Mouse (Mus musculus): Measurements from ENCODE around the gene Fam171a2.

The Fam171a2 gene

DNA sequence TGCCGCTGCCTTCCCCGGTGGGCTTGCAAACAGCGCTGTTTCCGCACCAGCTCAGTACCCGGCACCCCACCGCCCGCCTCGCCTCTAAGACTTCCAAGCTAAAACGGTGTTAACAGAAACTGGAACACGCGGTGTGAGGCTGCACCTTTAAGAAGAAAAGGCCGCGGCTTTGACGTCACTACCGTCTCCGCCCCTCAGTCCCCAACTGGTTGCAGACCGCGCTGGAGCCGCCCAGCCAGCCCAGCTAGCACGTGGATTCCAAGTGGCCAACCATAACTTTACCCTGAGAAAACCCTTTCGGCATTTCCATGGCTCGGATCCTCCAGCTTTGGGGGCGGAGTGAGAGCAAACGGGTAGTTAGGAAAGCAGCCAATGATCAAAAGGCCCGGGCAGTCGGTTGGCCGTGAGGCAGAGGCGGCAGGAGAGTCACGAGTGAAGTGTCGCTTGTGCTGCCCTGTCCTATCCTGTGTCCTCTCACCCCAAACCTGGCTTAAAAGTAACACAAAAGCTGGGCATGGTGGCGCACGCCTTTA is 39.1 kb downstream of the Fam171a2 start:
- peak; percentile 90 to 94 for DNase-seq

DNA sequence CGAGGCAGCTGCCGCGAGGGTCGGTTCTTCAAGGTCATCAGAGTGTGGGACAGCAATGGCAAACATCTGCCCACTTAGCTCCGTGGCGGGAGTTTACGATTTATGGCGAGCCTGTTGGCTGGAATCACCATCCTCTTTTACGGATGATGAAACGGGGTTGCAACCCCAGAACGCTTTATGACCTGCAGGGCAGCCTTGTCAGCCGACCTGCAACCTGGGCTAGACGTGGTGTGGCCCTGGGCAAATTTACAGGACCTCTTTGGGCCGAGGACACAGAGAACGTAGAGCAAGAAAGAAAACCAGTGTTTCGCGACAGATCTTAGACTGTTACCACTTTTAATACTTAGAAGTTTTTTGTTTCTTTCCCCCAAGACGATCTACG is 39.7 kb downstream of the Fam171a2 start, which contains the start of gene Slc25a39:
Slc25a39 (minus strand) TSS at position 113 of the 382 bp plus-strand sequence.
- no peak for DNase-seq

DNA sequence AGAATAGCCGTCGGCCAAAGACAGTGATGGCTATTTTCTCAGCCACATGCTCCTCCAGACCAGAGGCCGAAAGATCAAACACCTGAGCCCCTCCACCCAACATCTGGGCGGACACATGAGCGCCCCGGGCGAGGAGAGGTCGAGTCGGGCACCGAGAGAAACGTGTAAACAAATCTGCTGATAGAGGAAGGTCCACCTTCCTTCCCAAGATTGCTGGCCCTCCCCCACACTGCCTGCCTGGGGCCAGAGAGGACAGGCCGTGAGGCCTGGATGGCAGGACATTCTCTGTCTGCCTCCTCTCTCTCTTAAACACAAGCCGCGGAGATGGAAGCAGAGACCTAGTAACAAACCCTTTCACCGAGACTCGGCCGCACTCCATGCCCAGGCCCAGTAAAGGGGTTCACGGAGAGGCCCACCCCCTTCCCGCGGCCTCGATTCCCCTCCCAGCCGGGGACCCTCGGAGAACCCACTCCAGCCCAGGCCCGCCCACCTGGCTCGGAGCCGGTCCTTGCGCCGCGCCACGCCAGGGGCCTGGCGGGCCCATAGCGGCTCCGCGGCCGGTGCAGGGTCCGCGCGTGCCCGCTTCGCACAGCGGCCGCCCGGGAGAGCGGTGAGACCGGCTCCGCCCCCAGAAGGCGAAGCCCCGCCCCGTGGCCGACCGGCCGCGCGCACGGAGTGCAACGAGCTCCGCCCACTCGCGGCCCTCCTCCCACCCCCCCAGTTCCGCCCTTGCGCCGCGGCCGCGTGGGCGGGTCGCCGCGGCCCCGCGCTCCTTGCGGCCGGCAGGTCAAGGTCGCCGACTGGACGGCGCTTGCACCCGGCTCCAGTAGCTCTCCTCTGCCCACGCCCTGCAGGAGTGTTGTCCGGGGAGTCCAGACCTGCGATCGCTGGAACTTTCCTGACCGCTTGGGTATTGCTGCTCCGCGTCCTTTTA is 40.3 kb downstream of the Fam171a2 start:
- DNase-seq: peak; percentile 92 to 93

DNA sequence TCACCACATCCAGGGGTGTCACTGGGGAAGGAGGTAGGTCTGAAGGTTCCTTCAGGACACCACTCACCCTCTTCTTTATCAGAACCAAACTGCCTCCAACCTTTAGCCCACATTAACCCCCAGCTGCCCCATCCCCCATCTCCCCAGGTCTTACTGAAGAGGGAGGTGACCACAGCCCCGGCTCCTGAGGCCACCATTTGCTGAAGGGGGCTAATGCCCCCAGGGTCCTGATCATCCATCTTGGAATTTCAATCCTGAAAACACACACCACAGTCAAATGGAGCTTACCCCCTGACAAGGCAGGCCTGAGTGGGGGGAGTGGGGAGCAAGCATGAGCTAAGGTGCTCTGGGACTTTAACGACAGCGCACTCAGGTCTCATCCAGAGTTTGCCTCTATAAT is 41.1 kb downstream of the Fam171a2 start:
- DNase-seq: peak in 1 of 2 experiments; percentile 18

DNA sequence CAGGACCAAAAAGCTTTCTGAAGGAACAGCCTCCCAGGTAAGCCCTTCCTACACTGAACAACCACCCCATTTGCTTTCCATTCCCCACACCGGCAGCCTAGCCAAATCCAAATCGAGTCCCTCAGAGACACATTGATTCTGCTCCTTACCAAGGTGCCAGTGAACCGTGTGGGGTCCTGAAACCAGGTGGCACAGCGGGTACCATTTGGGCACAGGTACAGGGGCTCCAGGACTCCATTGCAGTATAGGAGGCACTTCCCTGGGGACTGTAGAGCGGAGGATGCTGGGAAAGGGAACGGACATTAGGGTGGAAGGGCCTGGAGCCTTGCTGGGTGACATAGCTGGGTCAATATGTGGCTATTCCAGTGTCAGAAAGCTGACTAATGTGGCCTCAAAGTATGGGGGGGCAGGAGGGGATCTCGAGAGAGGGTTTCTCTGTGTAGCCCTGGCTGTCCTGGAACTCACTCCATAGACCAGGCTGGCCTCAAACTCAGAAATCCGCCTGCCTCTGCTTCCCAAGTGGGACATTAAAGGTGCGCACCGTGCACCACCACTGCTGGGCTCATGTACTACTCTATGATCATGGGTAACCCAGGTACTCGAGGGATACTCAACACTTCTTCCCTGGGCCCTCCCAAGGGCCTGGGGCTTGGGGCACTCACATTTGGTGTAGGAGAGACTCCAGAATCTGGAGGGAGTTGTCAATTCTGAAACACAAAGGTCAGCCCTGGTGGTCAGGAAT is 41.8 kb downstream of the Fam171a2 start:
- DNase-seq: no peak

DNA sequence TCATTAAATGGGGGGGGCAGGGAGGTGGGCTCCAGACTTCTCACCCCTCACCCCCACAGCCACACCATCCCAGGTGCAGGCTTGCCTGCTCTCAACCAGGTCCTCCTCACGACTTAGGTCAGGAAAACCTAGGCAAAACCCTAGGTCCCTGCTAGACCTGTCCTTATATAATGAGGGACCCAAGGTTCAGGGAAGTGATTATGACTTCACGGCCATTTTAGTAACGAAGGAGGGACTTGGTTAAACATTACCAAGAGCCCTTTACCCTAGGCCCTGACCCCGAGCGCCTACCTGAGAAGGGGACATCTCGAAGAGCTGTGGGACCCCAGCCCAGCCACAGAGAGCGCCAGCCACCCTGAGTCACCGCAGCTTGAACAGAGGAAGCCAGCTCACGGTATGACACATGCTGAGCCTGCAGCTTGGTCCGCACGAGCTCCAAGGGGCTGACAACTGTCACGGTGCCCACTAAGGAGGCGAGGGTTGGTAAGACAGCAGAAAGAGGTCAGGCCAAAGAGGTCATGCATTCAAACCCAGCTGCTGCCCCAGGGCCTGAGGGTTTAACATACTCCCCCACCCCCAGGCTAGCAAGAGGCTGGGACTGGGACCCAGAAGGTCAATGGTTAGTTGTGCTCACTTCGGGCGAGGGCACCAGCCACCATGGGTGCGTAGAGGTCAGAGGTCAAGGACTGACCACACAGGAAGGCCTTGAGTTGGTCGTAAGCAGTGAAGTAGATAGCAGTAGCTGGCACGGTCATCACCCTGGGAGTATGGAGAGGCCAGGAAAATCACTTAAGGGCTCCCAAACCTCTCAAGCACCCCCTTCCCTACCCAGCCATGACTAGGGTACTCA is 43.1 kb downstream of the Fam171a2 start:
- DNase-seq: no peak

DNA sequence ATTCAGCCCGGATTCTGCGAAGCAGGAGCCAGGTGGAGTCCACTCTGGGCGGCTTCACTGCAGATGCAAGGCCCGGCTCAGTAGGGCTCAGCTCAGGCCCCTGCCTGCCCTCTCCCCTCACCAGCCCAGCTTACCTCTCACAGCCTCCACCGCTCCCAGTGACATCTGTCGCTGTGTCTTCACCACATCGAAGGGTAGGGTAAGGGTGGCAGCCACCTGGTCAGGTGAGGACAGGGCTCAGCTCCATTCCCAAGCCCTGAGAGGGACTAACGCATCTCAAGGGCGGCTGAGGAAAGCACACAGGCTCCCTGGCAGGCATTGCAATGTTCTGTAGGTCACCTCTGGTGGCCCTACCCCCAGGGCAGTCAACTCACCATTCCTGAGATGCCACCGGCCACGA is 43.8 kb downstream of the Fam171a2 start:
- DNase-seq: no peak

DNA sequence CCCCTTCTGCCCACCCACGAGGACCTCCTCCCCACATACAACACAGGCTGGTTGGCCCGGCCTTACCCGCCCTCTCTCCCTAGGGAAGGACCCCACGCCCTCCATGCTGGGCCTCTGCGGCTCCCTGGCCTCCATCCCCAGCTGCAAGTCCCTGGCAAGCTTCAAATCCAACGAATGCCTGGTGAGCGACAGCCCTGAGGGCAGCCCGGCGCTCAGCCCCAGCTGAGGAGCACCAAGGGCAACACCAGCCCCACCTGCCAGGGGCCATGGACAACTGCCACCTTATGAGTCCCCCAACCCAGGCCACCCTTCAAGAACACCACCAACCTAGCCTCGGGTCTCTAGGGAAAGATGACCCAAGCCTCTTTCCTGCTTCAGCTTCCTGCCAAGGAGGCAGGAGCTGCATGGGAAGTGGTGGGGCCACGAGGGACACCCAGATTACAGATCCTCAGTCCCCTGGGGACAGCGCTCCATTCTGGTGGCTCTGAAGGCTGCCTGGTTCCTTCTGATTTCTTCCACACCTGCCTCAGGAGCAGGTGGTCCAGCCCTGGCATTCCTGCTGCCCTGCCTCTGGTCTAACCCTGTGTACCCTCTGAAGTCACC is 45.5 kb downstream of the Fam171a2 start:
- DNase-seq: no peak

DNA sequence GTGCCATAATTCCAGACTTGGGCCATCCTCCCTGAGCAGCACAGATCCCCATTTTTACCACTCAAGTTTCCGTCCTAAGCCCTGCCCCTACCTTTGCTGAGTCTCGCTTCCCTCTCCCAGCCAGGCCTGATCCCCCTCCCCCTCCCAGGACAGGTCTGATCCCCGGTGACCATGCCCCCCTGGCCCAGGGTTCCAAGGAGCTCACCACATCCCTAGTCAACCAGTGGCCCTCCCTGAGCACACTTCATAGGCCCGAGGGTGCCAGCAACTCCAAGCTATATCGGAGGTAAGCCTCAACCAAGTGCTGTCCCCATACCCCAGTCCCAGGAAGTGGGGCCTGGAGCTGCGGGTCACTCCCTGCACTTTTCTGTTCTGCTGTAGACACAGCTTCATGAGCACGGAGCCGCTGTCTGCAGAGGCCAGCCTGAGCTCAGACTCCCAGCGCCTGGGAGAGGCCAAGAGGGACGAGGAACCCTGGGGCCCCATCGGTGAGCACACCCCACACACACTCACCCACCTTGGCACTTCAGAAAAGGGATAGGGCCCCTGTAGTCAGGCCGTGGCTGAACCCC is 46.9 kb downstream of the Fam171a2 start:
- DNase-seq: no peak

DNA sequence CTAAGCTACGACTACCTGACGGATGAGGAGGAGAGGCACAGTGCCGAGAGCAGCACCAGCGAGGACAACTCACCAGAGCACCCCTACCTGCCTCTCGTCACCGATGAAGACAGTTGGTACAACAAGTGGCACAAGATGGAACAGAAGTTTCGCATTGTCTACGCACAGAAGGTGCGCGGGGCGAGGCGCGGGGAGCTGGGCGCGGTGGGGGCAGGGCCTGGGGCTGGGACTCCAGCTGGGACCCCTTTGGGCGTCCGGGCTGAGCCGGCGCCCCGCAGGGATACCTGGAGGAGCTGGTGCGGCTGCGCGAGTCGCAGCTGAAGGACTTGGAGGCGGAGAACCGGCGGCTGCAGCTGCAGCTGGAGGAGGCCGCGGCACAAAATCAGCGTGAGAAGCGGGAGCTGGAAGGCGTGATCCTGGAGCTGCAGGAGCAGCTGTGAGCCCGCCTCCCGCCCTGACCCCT is 47.8 kb downstream of the Fam171a2 start:
- DNase-seq: no peak

DNA sequence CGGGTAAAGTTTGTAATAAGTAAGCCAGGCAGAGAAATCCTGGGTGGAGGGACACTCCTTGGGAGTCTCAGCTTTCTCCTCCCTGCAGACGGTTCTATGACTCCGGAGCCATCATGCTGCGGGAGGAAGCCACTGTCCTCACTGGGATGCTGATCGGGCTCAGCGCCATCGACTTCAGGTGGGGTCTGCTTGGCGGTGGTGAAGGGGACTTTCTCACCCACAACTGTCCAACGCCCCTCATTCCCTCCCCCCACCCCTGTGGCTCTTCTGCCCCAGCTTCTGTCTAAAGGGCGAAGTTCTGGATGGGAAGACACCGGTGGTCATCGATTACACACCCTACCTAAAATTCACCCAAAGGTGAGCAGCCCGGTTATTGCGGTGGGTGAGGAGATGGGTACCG is 48.4 kb downstream of the Fam171a2 start:
- DNase-seq: no peak

DNA sequence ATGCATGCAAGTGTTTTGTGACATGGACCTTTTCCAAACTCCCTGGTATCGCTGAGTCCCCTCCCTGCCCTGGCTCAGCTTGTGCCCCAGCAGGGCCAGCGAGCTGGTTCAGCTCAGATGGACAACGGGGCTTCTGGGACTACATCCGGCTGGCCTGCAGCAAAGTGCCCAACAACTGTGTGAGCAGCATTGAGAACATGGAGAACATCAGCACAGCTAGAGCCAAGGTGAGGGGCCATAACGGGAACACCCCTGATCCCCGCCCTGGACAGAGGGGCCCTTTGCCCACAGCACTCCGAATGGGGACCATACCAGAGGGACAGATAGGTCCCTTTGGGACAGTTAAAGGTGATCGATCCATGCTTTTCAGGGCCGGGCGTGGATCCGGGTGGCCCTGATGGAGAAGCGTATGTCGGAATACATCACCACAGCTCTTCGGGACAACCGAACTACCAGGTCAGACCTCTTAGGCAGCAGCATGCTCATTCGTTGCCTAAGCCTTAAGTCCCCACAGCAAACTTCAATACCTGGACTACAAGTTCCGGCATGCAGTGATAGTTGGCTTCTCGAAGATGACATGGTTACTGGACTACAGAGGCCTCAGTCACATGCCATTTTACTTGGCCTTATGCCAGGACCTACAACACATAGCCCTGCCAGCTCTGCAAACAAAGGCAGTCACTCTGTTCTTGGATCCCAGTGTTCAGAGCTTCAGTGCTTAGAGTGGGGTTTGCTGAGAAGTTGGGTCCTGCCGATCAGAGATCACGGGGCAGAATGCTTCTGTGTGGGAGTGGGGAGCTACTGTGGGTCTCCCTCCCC is 49.3 kb downstream of the Fam171a2 start:
- no peak for DNase-seq

DNA sequence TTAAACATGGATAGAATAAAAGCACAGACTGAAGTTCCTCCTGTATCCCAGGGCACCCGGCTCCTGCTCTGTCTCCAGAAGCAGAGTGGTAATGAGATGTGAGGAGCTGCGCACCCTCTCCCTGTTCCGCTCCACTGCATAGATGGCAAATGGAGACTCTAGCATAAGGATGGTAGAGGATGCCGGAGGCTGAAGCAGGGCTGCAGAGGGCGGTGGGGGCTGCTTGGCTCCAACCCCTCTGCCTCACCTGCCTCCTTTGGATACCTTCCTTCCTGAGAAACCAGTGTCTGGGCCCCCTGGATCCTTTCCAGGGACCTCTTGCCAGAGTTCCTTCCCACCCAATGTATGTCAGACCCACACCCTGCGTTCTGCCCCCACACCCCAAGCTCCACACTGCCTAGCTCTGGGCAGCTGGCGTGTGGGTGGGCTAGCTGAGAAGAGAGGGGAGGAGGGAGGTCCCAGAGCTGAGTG is 50.8 kb downstream of the Fam171a2 start:
- DNase-seq: no peak

DNA sequence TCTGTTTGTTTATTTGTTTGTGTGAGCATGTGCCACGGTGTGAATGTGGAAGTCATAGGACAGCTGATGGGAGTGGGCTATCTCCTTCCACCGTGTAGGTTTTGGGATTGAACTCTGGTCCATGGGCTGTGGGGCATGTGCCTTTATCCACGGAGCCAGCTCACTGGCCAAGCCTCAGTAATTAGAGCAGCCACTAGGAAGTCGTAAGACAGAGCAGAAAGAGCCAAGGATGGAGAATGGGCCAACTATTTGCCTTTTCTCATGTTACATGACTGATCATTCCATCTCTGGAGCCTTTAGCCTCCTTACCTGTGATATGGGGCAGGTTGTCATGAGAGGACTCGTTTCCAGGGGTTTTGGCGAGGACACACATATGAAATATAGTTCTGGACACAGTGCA is 51.2 kb downstream of the Fam171a2 start:
- no peak for DNase-seq

DNA sequence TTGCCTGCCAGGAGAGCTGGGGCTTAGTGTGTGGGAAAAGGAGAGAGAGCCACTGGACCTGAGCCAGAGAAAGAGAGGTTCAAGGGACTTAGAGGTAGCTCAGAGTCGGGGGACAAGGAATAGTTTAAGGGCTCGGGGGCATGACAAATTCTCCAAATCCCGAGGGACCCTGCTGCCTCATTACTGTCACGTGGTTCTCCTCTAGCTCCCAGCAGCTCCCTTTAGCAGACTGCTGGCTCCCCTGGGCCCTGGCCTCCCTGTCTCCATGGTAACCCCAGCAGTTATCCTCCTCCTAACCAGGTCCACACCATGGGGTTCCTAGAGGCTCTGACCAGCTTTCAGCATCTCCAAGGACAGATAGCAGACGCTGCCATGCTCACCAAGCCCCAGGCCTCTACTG is 52.2 kb downstream of the Fam171a2 start:
- DNase-seq: no peak

DNA sequence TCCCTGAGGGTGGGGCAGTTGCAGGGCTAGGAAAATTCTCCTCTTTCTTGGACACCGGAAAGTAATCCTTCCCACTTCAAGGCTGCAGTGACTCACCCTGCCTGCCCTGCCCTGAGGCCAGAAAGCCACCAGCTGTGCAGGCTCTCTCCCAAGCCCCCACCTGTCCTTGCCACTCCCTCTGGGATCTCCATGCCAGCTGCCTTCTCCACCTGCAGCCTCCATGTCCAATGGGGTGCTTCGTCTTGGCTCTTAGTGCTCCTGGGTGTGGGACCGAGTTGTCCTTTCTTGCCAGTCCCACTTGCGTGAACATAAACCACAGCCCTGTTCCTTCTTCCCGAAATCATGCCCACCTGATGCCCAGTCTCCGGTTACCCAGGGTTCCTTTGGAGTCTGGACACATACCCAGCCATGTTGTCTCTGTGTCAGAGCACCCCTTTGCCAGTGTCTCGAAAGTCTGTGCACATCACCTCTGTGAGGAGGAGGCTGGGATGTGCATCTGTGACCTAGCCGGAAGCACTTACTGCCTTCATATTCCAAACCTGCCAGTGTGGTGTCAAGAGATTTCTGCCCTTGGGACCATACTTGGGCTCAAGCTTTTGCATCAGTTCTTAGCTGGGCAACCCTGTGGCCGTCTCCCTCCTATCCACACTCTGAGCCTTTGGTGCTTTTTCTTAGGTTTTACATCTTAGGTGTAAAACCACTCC is 52.9 kb downstream of the Fam171a2 start:
- DNase-seq: no peak

DNA sequence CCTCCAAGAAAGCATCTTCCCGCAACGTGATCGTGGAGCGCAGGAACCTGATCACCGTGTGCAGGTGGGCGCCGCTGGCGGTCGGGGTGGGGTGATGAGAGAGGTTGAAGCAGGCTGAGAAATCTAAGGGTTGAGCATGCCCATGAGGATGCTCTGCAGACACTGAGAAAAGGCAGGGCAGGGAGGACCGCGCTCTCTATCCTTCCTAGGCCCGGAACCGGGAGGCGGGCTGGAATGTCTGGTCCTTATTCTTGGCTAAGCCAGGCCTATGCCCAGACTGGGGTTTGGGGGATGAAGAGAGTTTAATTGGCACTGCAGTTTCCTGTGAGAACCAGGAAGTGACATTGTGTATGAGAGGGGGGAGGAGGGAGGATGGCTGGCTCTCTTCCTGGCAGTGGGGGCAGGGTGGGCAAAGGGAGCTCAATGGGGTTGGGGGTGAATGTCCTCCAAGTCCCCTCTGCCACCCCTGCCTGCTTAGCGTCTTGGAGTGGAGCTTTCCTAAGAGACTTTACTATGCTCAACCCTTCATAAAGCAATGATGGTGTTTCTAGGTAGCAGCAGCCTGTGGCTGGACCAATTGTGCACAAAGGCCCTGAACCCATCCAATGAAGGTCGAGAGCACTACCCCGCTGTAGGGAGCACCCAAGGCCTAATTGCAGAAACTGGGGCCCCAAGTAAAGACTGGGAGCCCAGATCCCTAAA is 53.6 kb downstream of the Fam171a2 start:
- peak in 1 of 2 experiments; percentile 21 for DNase-seq

DNA sequence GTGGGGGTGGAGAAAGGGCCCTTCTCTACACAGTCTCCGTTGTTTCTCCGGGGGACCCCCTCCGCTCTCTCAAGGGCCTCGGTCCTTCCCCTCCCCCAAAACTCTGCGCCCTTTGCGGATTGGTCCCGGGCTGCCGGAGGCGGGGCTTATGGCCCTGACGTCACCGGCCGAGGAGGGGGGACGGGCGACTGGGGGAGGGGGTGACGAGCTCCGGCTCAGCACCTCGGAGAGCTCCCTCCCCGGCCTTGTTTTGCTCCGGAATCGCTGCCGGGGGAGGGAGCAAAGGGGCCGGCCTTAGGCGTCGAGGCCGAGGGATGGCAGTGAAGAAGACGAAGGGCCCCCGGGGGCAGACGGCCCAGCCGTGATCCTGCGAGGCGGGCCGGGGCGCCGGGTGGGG is 54.2 kb downstream of the Fam171a2 start, which contains the start of gene Rundc3a:
Rundc3a (plus strand) TSS at position 166 of the 397 bp plus-strand sequence.
- peak; percentile 86 to 88 for DNase-seq

Measured in thymus, postnatal 36 days (tissue).